Mouse (Mus musculus): ENCODE results near the gene Cdh11. TPM values are rescaled to one million over a fixed set of nuclear protein-coding genes. Genes with fewer than 3 reads are reported as not detected.
"Not testable (repeated sequence)": the region's sequence is repeated elsewhere in the genome, so short reads cannot be mapped to it uniquely, and the experiment has no call there.

The Cdh11 gene
- total RNA-seq, 4 experiments from 2014 or later, result 48.8 to 61.3 (median 58.7) TPM

- no peak for DNase-seq (ENCODE audit: low spot score in 2 of 2)
Observed at GRCm38 (mm10) chr8:102715956-102716355, 69.5 kb downstream of the Cdh11 start.

GRCm38 (mm10) chr8:102707305-102707704 lies 78.1 kb downstream of the Cdh11 start:
- no peak for DNase-seq (ENCODE audit: low spot score in 2 of 2)

GRCm38 (mm10) chr8:102705376-102705905 lies 80.0 kb downstream of the Cdh11 start:
- no peak for DNase-seq (ENCODE audit: low spot score in 2 of 2)

- DNase-seq (ENCODE audit: low spot score in 2 of 2), result no peak
Observed at GRCm38 (mm10) chr8:102700245-102700644, 85.2 kb downstream of the Cdh11 start.

- no peak for DNase-seq (ENCODE audit: low spot score in 2 of 2)
Observed at GRCm38 (mm10) chr8:102698232-102698837, 87.1 kb downstream of the Cdh11 start.

GRCm38 (mm10) chr8:102693465-102693864 lies 92.0 kb downstream of the Cdh11 start:
- DNase-seq (ENCODE audit: low spot score in 2 of 2), result no peak

- not testable (repeated sequence) for DNase-seq (ENCODE audit: low spot score in 2 of 2)
Observed at GRCm38 (mm10) chr8:102685491-102685890, 100.0 kb downstream of the Cdh11 start.

GRCm38 (mm10) chr8:102685023-102685422 lies 100.4 kb downstream of the Cdh11 start:
- DNase-seq (ENCODE audit: low spot score in 2 of 2), result no peak

- no peak for DNase-seq (ENCODE audit: low spot score in 2 of 2)
Observed at GRCm38 (mm10) chr8:102677148-102677547, 108.3 kb downstream of the Cdh11 start.

- not testable (repeated sequence) for DNase-seq (ENCODE audit: low spot score in 2 of 2)
Observed at GRCm38 (mm10) chr8:102664561-102664960, 120.9 kb downstream of the Cdh11 start.

GRCm38 (mm10) chr8:102656529-102656928 lies 128.9 kb downstream of the Cdh11 start:
- no peak for DNase-seq (ENCODE audit: low spot score in 2 of 2)

GRCm38 (mm10) chr8:102651964-102652363 lies 133.5 kb downstream of the Cdh11 start:
- no peak for DNase-seq (ENCODE audit: low spot score in 2 of 2)

- no peak for DNase-seq (ENCODE audit: low spot score in 2 of 2)
Observed at GRCm38 (mm10) chr8:102627151-102627550, 158.3 kb downstream of the Cdh11 start.

- DNase-seq (ENCODE audit: low spot score in 2 of 2), result no peak
Observed at GRCm38 (mm10) chr8:102612146-102612545, 173.3 kb downstream of the Cdh11 start.

GRCm38 (mm10) chr8:102601327-102601726 lies 184.1 kb downstream of the Cdh11 start:
- DNase-seq (ENCODE audit: low spot score in 2 of 2), result no peak

GRCm38 (mm10) chr8:102596523-102596922 lies 188.9 kb downstream of the Cdh11 start:
- DNase-seq (ENCODE audit: low spot score in 2 of 2), result no peak

GRCm38 (mm10) chr8:102593899-102594298 lies 191.5 kb downstream of the Cdh11 start:
- DNase-seq (ENCODE audit: low spot score in 2 of 2), result no peak

Small RNAs within 50 kb of the gene (microRNA-seq; reads per million reads assigned to microRNA genes)
- gene Gm26301, result 0 reads per million in 2 experiments

Data from left cerebral cortex, adult 8-10 months (tissue).